Mouse (Mus musculus): ENCODE data around the gene Zfp771.

The Zfp771 gene

GRCm38 (mm10) chr7:127243870-127244657 lies at the start of gene Zfp771:
Gene Zfp771 (plus strand): TSS chr7:127244274.
- DNase-seq (ENCODE audit: low spot score in 2 of 2), result peak; percentile 92 to 95

DNA sequence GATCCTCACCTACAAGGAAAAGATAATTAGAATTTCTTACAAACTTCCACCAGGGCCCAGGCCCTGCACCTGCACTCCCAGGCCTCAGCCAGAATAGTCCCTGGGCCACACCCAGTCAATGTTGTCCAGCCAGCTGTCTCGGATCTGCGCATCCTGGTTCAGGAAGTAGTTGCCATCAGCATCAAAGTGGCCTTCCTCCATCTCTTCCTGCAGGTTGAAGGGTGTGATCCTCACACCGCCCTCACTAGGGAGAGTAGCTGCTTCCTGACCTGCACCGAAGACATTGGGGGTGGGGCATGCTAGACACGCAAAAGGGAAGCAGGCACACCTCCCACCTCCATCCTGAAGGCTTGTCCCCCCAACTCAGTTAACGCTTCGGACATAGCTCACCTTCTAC lies 49.4 kb upstream of the Zfp771 start:
- DNase-seq (ENCODE audit: low spot score in 2 of 2), result no peak

- peak; percentile 95 to 97 for DNase-seq (ENCODE audit: low spot score in 2 of 2)
Observed at GRCm38 (mm10) chr7:127195544-127196295, 48.4 kb upstream of the Zfp771 start, which contains the start of gene Cd2bp2. Gene Cd2bp2 (minus strand): TSS chr7:127196050.

DNA sequence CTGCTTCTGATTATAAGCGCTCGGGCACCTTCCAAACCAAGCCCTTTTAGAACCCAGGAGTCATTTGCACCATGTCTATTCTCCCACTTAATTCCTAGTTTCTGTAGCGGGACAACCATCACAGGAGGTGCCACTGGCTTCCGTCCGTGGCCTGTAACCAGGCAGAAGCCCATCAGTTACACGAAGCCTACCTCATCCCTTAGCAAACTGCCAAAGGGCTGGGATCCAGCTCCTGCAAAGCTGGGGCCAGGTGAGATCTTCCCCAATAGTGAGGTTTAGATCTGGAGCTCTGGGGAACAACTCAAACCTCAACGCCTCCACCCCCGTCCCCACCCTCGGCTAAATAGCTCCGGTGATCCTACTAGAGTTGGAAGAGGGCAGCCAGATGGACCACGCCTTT lies 47.6 kb upstream of the Zfp771 start:
- DNase-seq (ENCODE audit: low spot score in 2 of 2), result no peak

GRCm38 (mm10) chr7:127206606-127207005 lies 37.5 kb upstream of the Zfp771 start:
- DNase-seq (ENCODE audit: low spot score in 2 of 2), result no peak

- peak in 1 of 2 experiments; percentile 42 for DNase-seq (ENCODE audit: low spot score in 2 of 2)
Observed at GRCm38 (mm10) chr7:127207374-127208294, 36.4 kb upstream of the Zfp771 start.

GRCm38 (mm10) chr7:127208295-127208552 lies 35.9 kb upstream of the Zfp771 start, which contains the start of gene Tbc1d10b:
Gene Tbc1d10b (minus strand): TSS chr7:127208468.
- DNase-seq (ENCODE audit: low spot score in 2 of 2), result no peak

- peak; percentile 97 to 100 for DNase-seq (ENCODE audit: low spot score in 2 of 2)
Observed at GRCm38 (mm10) chr7:127208553-127209438, 35.3 kb upstream of the Zfp771 start, which contains the start of gene Mylpf. Gene Mylpf (plus strand): TSS chr7:127208890.

- no peak for DNase-seq (ENCODE audit: low spot score in 2 of 2)
Observed at GRCm38 (mm10) chr7:127209851-127210250, 34.2 kb upstream of the Zfp771 start.

DNA sequence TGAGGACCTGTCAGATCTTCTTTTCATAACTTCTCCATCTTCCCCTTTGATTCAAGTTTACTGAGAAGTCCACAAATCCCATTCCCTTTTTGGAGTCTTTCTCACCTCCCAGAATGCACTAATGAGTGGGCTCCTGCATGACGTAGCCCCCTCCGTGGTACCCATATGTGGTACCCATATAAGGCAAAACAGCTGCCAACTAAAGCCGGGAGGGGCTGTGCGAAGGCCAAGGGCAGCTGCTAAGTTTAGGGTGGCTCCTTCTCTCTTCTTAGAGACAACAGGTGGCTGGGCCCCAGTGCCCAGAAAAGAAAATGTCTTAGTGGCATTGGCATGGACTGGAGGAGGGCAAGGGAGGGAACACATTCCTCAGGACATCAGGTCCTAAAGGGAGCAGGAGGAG lies 33.8 kb upstream of the Zfp771 start:
- DNase-seq (ENCODE audit: low spot score in 2 of 2), result no peak

DNA sequence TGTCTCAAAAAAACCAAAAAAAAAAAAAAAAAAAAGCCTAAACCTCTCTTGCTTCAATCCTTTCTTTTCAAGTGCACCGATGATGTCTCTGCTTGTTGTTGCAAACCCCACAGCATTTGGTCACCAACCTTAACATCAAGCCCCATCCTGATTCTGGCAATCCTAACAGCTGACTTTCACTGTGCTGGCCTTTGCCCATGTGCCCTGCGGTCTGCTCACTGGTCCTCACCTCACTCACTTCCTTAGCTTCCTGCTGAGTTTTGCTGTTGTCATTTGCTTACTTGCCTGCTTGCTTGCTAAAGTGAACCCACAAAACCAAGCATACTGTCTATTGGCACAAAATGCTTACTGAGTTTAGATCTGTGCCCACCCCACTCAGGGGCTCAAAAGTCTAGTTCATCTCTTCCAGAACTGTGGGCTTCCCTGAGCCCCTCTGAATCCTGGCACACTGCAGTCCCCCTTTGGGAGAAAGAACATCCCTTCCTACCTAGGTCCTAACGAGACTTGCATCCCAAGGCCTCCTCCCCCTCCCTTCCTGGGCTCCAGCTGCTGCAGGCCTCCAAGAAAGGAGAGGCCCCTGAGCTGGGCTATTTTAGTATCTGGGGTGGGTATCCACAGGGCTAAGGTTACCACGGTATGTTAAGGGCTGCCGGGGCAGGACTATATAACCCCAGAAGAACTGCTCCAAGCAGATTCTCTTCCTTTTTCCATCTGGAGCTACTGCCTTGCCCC lies 32.9 kb upstream of the Zfp771 start:
- no peak for DNase-seq (ENCODE audit: low spot score in 2 of 2)

- no peak for DNase-seq (ENCODE audit: low spot score in 2 of 2)
Observed at GRCm38 (mm10) chr7:127212432-127213250, 31.4 kb upstream of the Zfp771 start.

DNA sequence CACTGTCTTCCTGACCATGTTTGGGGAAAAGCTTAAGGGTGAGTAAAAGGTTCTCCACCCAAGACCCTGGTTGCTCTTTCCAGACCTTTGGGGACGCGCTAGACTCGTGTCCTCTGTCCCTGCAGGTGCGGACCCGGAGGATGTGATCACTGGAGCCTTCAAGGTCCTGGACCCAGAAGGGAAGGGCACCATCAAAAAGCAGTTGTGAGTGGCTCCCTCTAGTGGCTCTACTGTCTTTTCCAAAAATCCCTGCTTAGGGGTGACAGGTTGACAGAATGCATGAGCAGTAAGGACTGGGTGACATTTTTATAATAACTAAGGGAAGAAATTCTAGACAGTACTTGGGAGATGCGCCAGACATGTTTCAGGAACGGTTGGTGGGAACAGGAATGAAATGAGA lies 30.6 kb upstream of the Zfp771 start:
- no peak for DNase-seq (ENCODE audit: low spot score in 2 of 2)

DNA sequence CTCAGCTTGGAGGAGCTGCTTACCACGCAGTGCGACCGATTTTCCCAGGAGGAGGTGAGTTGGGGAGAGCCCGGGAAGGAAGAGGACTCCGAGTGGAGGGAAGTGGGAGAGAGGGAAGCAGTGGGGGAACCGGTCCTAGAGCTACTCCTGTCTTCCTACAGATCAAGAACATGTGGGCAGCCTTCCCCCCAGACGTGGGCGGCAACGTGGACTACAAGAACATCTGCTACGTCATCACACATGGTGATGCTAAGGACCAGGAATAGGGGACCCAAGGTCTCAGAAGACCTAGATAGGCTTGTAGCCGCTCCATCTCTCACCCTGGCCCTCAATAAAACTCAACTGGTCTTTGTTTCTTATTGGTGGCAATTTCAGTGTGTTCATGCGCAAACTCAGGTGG lies 30.1 kb upstream of the Zfp771 start:
- no peak for DNase-seq (ENCODE audit: low spot score in 2 of 2)

GRCm38 (mm10) chr7:127214521-127214920 lies 29.6 kb upstream of the Zfp771 start:
- no peak for DNase-seq (ENCODE audit: low spot score in 2 of 2)

DNA sequence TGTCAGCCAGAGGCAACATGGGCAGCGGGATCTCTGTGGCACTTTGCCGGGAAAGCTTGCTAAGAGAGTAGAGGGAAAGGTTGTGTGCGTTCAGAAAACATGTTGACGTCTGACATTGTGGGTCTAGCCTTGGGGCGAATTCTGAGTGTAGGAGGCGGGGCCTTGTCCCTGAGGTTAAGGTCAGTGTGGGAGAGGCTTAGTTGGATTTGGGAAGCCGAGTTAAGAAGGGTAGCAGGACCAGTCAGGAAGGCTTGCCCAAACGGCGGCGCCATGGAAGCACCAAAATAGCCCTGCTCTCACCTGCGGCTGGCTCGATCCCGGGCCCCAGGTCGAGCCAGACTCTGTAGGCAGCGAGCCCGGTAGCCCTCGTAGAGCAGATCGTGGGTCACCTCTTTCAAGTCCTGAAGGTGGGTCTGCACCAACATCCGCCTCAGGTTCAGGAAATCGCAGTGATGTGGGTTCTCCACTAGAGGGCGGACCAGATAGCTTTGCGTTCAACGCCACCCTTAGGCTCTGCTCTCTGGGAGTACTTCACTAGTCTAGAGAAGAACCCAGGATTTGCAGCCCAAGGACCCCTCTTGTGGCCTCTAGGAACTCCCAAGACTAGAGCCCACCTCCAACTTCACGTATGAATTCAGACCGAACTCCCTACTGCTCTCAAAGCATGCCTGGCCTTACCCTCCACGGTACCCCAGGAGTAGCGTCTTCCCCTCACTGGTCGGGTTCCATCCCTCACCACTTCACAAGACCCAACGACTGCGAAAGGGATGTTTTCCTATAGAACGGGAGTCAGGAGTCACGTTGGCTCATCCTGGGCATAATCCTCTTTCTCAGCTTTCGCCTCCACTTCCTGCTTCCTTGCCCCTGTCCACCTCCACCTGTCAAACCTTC lies 28.8 kb upstream of the Zfp771 start:
- DNase-seq (ENCODE audit: low spot score in 2 of 2), result peak in 1 of 2 experiments; percentile 54

- no peak for DNase-seq (ENCODE audit: low spot score in 2 of 2)
Observed at GRCm38 (mm10) chr7:127216307-127216706, 27.8 kb upstream of the Zfp771 start.

- no peak for DNase-seq (ENCODE audit: low spot score in 2 of 2)
Observed at GRCm38 (mm10) chr7:127217475-127217874, 26.6 kb upstream of the Zfp771 start.
